Mouse (Mus musculus): ENCODE measurements around the gene Smarcd2.

The Smarcd2 gene

GRCm38 (mm10) chr11:106274971-106275411, 2.2 kb upstream of the Smarcd2 start:
- peak; percentile 50 to 70 for DNase-seq

- no peak for DNase-seq
These were observed 1.6 kb upstream of the Smarcd2 start for GRCm38 (mm10) chr11:106274374-106274773.

GRCm38 (mm10) chr11:106273811-106274210, 1.0 kb upstream of the Smarcd2 start:
- no peak for DNase-seq

GRCm38 (mm10) chr11:106273311-106273684, 526 bp upstream of the Smarcd2 start:
- DNase-seq, result no peak

- DNase-seq, result peak; percentile 64 to 77
These were observed 753 bp downstream of the Smarcd2 start for GRCm38 (mm10) chr11:106271794-106272643.

- peak; percentile 28 to 44 for DNase-seq
These were observed 1.5 kb downstream of the Smarcd2 start for GRCm38 (mm10) chr11:106271131-106271793.

GRCm38 (mm10) chr11:106269060-106269431, 3.7 kb downstream of the Smarcd2 start:
- DNase-seq, result peak; percentile 37 to 62

- DNase-seq, result peak; percentile 49 to 57
These were observed 4.3 kb downstream of the Smarcd2 start for GRCm38 (mm10) chr11:106268326-106269059.

- DNase-seq, result no peak
These were observed 4.9 kb downstream of the Smarcd2 start for GRCm38 (mm10) chr11:106267871-106268270.

- peak; percentile 40 to 61 for DNase-seq
These were observed 5.4 kb downstream of the Smarcd2 start for GRCm38 (mm10) chr11:106267311-106267852.

GRCm38 (mm10) chr11:106266431-106266830, 6.3 kb downstream of the Smarcd2 start:
- DNase-seq, result no peak

GRCm38 (mm10) chr11:106265570-106265969, 7.2 kb downstream of the Smarcd2 start:
- DNase-seq, result no peak

- DNase-seq, result no peak
These were observed 7.8 kb downstream of the Smarcd2 start for GRCm38 (mm10) chr11:106264988-106265387.

- DNase-seq, result no peak
These were observed 8.8 kb downstream of the Smarcd2 start for GRCm38 (mm10) chr11:106263963-106264362.

GRCm38 (mm10) chr11:106260826-106261450, 11.8 kb downstream of the Smarcd2 start:
- no peak for DNase-seq

- peak; percentile 50 to 60 for DNase-seq
These were observed 16.0 kb downstream of the Smarcd2 start for GRCm38 (mm10) chr11:106256775-106257174.

- peak; percentile 99 to 100 for DNase-seq
These were observed 16.9 kb downstream of the Smarcd2 start, which contains the start of the genes Ftsj3 and Psmc5 for GRCm38 (mm10) chr11:106255685-106256451. Gene Ftsj3 (minus strand): TSS chr11:106256079. Gene Psmc5 (plus strand): TSS chr11:106256154.

GRCm38 (mm10) chr11:106255174-106255573, 17.6 kb downstream of the Smarcd2 start:
- no peak for DNase-seq

- DNase-seq, result no peak
These were observed 18.0 kb downstream of the Smarcd2 start for GRCm38 (mm10) chr11:106254767-106255166.

- DNase-seq, result no peak
These were observed 23.4 kb downstream of the Smarcd2 start for GRCm38 (mm10) chr11:106249326-106249725.

GRCm38 (mm10) chr11:106246834-106247233, 25.9 kb downstream of the Smarcd2 start:
- DNase-seq, result peak in 1 of 2 experiments; percentile 34
